Mouse (Mus musculus) neural tube, embryonic 15.5 days (tissue): ENCODE data around the gene Snx5. TPM values are rescaled to one million over a fixed set of nuclear protein-coding genes. Genes with fewer than 3 reads are reported as not detected.
A peak's percentile ranks its signal among the peaks of the same experiment; 100 is the strongest.

Experiments
- ATAC-seq: fragments of 200-750 bp; cut with Nextera tagmentation; 2 replicates; pipeline ENCODE4 v1.8.0; 2017; ENCODE audit warnings: mild to moderate bottlenecking, moderate TSS enrichment, moderate library complexity; ENCODE audit not compliant: low FRiP score
- H3K27ac ChIP-seq: fragments of 300-500 bp; sonication (generic); replicated peaks from 2 replicates; pipeline ENCODE4 v1.5.1; 2015; ENCODE audit warnings: mild to moderate bottlenecking, inconsistent platforms
- H3K27me3 ChIP-seq: fragments of 300-500 bp; sonication (generic); replicated peaks from 2 replicates; pipeline ENCODE4 v1.6.1; 2015; ENCODE audit warnings: inconsistent platforms
- H3K36me3 ChIP-seq: fragments of 300-500 bp; sonication (generic); 2 replicates; pipeline ENCODE4 v1.6.1; 2015; ENCODE audit warnings: inconsistent platforms
- H3K4me1 ChIP-seq: fragments of 300-500 bp; sonication (generic); 2 replicates; pipeline ENCODE4 v1.6.1; 2015; ENCODE audit warnings: inconsistent platforms
- H3K4me2 ChIP-seq: fragments of 300-500 bp; sonication (generic); 2 replicates; pipeline ENCODE4 v1.6.1; 2015; ENCODE audit warnings: inconsistent platforms, mild to moderate bottlenecking, moderate library complexity
- H3K4me3 ChIP-seq: fragments of 300-500 bp; sonication (generic); replicated peaks from 2 replicates; pipeline ENCODE4 v1.5.1; 2015; ENCODE audit warnings: mild to moderate bottlenecking, inconsistent platforms
- H3K9ac ChIP-seq: fragments of 300-500 bp; sonication (generic); replicated peaks from 2 replicates; pipeline ENCODE4 v1.6.1; 2015; ENCODE audit warnings: mild to moderate bottlenecking, inconsistent platforms
- H3K9me3 ChIP-seq: fragments of 300-500 bp; sonication (generic); replicated peaks from 2 replicates; pipeline ENCODE4 v1.6.1; 2016; ENCODE audit warnings: inconsistent platforms
- WGBS: fragments of 180-500 bp; shearing (Covaris S2); methylation state at CpG from one replicate; pipeline ENCODE4 v1.1.7; 2015; ENCODE audit warnings: mixed read lengths; 5-methylcytosine and 5-hydroxymethylcytosine counted together
- polyA plus RNA-seq: library from polyadenylated mRNA; unstranded; fragments of >200 nt; fragmentation: Nextera tagmentation; extraction: Ambion mirVana; gene quantifications from 2 replicates; pipeline ENCODE4 v1.2.1, GENCODE M21; 2015

Snx5 gene
- polyA plus RNA-seq, 1 experiment from 2014 or later, result 74.4 TPM

DNA sequence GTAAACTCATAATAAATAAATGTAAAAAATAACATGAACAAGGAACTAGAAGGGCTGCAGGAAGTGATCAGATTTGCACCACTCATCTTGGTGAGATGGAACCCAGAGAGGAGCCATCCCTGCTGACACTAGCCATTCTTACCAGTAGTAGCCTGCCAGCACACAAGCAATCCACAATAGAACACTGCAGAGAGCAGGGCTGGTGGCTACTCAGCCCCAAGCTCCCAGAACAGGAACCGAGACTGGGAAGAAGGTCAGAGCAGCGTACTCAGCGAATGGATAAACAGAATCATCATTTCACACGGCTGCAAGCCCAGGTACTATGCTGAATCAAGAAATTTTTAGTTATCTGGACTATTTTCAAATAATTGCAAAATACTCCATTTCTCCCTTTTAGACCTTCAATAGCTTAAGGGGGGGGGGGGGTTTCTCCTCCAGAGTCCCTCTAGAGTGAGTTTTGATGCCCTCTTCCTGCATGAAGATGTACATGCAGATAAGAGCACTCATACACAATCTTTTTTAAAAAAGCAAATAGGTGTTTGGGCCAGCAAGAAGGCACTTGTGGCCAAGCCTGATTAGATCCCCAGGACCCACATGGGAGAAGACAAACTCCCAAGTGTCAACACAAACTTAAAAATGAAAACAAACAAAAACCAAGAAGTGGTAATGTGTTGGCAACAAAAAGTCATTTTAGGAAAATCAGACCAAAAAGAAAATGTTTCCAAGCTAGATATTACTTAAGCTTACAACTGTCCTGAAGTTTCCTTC, 4.6 kb downstream of the Snx5 start:
- Histone ChIP-seq H3K4me2 (no peak overlapping the region), H3K27ac (no peak overlapping the region), H3K4me1 (peaks cover 34% of the 10 kb centered on the region), H3K36me3 (no peaks in the 10 kb centered on the region; the same call in 1 of the 2 replicates), H3K4me3 (no peak overlapping the region), H3K27me3 (no peaks in the 10 kb centered on the region), H3K9ac (no peak overlapping the region), H3K9me3 (no peaks in the 10 kb centered on the region)
- WGBS, result 62% methylated on average over 4 of the region's 4 CpGs
- ATAC-seq, result no peak

DNA sequence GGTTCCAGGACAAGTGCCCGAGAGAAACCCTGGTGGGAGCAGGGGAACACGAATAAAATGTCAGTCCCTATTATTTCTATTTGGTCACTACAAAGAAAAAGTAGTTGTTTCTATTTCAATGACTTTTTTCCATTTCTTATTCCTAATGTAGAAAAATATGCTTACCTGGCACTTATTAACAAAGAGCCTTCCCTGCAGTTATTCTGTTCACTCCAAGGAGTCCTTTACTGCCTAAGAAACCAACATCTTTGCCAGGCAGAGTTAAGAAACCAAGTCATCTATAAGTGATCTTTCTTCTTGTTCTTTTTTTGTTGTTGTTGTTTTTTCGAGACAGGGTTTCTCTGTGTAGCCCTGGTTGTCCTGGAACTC, 5.6 kb downstream of the Snx5 start:
- Histone ChIP-seq H3K36me3 (peaks cover 5% of the 10 kb centered on the region; the same call in 1 of the 2 replicates), H3K9me3 (no peaks in the 10 kb centered on the region), H3K4me2 (no peak overlapping the region), H3K4me1 (peaks cover 34% of the 10 kb centered on the region), H3K27me3 (no peaks in the 10 kb centered on the region), H3K27ac (no peak overlapping the region), H3K9ac (no peak overlapping the region), H3K4me3 (no peak overlapping the region)
- 74% methylated on average over 3 of the region's 3 CpGs for WGBS
- ATAC-seq, result no peak

DNA sequence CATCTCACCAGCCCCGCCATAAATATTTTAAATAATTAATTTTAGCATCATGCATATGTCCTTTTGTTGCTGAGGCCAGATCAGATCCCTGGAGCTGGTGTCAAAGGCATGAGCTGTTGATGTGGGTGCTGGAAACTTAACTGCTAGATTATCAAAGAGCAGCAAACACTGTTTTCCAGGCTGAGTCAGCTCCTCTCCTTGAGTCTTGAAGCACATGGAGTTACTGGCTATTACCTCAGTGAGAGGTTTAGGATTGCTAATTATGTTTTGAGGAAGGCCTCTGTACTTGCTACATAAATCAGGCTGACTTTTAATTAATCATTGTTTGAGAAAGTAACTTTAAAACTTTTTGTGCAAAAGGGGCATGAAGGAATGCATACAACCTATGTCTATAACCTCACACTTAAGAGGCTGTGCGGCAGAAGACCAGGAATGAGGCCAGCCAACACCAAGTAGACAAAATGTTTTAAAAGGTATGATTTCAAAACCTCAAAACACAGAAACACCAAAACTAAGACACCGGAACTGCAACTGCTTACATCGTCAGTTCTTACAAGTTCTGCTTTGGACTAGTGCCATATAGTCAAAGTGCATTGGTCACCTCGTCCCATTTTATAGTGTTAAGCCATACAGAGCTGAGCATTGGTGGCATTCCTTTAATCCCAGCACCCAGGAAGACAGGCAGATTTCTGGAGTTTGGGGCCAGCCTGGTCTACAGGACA, 6.1 kb downstream of the Snx5 start:
- Histone ChIP-seq H3K4me1 (peaks cover 33% of the 10 kb centered on the region), H3K27me3 (no peaks in the 10 kb centered on the region), H3K4me3 (no peak overlapping the region), H3K9ac (no peak overlapping the region), H3K4me2 (no peak overlapping the region), H3K36me3 (peaks cover 6% of the 10 kb centered on the region), H3K27ac (no peak overlapping the region), H3K9me3 (no peaks in the 10 kb centered on the region)
- 78% methylated on average over 5 of the region's 5 CpGs for WGBS
- ATAC-seq, result no peak

DNA sequence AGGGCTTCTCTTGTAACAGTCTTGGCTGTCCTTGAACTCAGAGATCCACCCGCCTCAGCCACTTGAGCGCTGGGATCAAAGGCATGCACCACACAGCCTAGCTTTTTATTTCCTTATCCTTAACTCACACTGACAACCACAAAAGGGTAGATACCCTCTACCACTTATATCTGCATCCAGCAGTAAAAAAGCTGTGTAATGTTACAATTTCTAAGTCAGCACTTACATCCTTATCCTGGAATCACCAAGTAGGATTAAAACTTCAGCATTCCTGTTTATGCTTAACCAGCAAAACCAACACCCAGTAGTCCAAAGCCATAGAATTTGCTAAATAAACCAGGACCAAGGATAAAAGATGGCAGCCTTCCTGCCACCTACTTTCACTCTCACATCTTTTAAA, 7.9 kb downstream of the Snx5 start:
- Histone ChIP-seq H3K4me2 (no peak overlapping the region), H3K4me1 (peaks cover 16% of the 10 kb centered on the region), H3K4me3 (no peak overlapping the region), H3K9me3 (no peaks in the 10 kb centered on the region), H3K27me3 (no peaks in the 10 kb centered on the region), H3K9ac (no peak overlapping the region), H3K27ac (no peak overlapping the region), H3K36me3 (peaks cover 24% of the 10 kb centered on the region)
- WGBS, result 85% methylated on average over 2 of the region's 2 CpGs
- no peak for ATAC-seq

DNA sequence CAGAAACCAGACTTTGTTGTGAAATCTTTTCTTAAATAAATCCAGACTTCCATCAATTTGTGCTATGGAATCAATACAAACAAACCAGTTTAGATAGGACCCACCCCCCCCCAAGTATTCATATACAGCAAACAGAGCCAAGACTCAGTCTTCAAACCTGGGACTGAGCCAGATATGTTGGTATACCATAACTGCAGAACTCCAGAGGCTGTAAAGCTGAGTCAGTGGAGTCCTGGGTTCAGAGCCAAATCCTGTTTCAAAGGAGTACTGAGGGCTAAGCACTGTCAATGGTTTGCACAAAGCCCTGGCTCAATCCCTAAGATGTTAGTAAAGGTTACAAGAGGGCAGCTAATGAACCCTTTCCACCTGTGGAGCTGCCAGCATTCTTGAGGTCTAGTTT, 20.6 kb downstream of the Snx5 start:
- H3K4me1 ChIP-seq, result no peaks in the 10 kb centered on the region
- ATAC-seq, result no peak
- H3K9me3 ChIP-seq, result no peaks in the 10 kb centered on the region
- no peak overlapping the region for H3K4me3 ChIP-seq
- H3K36me3 ChIP-seq, result peaks cover 60% of the 10 kb centered on the region
- H3K4me2 ChIP-seq, result no peak overlapping the region
- H3K27ac ChIP-seq, result no peak overlapping the region
- no peak overlapping the region for H3K9ac ChIP-seq
- H3K27me3 ChIP-seq, result no peaks in the 10 kb centered on the region

DNA sequence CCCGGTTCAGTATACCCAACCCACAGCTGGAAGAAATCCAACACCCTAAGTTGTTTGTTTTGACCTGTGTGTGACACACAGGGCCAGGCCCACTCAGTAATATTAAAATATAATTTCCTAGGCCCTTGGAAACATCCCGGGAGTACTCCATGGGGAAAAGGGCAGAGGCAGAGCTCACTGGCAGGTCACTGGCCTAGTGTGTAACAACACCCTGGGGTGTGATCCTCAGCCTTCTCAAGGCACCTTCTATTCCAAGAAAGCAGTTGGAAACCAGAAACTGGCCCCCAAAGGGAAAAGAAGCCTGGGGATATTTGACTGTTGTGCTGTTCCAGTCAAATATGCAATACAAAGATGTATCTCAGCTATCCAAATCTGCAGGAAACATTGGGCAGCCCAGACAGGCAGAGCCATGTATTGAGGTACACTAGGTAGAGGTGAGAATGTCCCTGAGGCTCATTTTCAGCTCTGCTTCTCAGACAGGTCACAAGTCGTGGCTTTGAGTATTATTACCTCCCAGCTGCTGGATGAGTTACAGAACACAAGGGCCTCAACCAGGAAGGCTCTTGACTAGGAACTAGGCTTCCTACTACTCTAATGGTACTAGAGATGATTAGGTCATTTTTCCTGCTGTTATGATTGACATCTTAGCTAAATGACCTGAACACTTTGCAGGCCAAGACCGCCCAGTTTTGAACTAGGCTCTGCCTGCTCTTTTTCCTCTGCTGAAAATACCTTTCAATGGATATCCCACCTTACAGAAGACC, 21.9 kb downstream of the Snx5 start:
- Histone ChIP-seq H3K9ac (no peak overlapping the region), H3K4me1 (no peaks in the 10 kb centered on the region), H3K27me3 (no peaks in the 10 kb centered on the region), H3K4me2 (no peak overlapping the region), H3K36me3 (peaks cover 49% of the 10 kb centered on the region), H3K4me3 (no peak overlapping the region), H3K27ac (no peak overlapping the region), H3K9me3 (no peaks in the 10 kb centered on the region)
- ATAC-seq, result no peak
- 34% methylated on average over 4 of the region's 4 CpGs for WGBS

DNA sequence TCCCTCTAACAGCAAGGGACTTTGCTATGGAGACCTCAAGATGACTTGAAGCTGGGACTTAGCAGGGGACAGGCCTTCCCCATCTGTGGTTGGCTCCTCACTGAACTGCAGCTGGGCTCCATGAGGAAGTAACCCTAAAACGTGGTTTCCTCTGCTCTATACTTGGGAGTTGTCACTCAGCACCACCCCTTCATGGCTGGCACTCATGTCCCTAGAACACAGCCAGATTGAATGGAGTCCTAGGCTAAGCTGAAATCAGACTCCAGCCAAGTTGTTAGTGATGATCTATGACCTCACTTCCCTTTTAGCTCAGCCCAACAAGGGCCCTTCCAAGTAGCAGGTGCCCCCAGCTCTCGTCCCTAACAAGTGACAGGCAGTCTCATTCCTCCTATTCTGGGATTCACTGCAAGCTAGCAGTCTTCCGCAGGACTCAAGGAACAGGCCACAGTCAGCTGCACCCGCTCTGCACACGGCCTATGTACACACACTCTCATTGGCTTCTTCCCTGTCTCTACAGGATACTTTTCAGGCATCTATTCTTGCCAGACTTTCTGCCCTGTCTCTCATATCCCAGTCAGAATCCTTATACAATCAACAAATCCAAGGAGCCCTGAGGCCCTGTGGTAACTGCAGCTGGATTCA, 23.2 kb downstream of the Snx5 start:
- peak; percentile 12; the same call in 1 of the 2 replicates for ATAC-seq

DNA sequence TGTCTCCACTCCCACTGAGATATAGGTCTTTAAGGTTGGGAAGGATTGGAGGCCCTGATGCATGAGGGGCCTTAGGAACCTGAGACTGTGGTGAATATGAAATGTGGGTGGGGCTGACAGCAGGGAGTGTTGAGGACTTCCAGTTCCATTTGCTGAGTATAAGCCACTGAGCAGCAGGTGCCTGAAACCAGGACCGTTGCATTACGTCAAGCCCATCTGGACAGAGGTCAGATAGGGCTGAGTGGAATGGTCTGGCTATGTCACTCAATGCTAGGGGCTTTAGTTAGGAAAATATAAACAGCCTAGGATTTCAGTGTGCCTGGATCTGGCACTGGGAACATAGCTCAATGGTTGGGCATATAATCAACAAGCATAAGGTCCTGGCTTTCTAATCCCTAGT, 24.4 kb downstream of the Snx5 start:
- no peaks in the 10 kb centered on the region for H3K9me3 ChIP-seq
- H3K4me3 ChIP-seq, result no peak overlapping the region
- no peaks in the 10 kb centered on the region for H3K27me3 ChIP-seq
- no peak overlapping the region for H3K4me2 ChIP-seq
- H3K4me1 ChIP-seq, result no peaks in the 10 kb centered on the region
- no peak overlapping the region for H3K9ac ChIP-seq
- no peak for ATAC-seq
- 86% methylated on average over 2 of the region's 2 CpGs for WGBS
- no peak overlapping the region for H3K27ac ChIP-seq
- peaks cover 26% of the 10 kb centered on the region for H3K36me3 ChIP-seq

More for the DNA sequence above, 23.2 kb downstream of the Snx5 start:
- Histone ChIP-seq H3K9me3 (no peaks in the 10 kb centered on the region), H3K4me2 (no peak overlapping the region), H3K4me3 (no peak overlapping the region), H3K4me1 (no peaks in the 10 kb centered on the region), H3K9ac (no peak overlapping the region), H3K27ac (no peak overlapping the region; the same call in 1 of the 2 replicates), H3K27me3 (no peaks in the 10 kb centered on the region), H3K36me3 (peaks cover 36% of the 10 kb centered on the region)
- WGBS, result 44% methylated on average over 5 of the region's 5 CpGs

DNA sequence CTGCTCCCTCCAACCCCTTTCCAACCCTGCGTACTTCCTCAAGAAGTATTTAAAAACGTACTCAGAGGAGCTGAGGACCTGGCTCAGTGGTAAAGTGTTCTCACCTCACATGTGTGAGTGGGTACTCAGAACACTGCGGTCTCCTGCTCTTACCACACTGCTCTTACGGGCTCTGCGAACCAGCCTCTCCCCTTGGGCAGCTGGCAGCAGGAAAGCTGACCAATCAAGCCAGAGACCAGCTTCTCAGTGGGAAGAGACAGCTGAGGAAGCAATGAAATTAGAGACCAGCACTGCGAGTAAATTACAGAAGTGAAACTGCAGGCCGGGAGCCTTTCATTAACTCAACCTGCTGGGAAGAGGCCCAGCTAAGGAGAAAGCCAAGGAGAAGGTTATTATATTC, 25.2 kb downstream of the Snx5 start:
- H3K27me3 ChIP-seq, result no peaks in the 10 kb centered on the region
- no peak overlapping the region; the same call in 1 of the 2 replicates for H3K27ac ChIP-seq
- ATAC-seq, result no peak
- no peak overlapping the region for H3K4me2 ChIP-seq
- no peaks in the 10 kb centered on the region for H3K9me3 ChIP-seq
- no peak overlapping the region for H3K9ac ChIP-seq
- no peaks in the 10 kb centered on the region for H3K4me1 ChIP-seq
- peaks cover 18% of the 10 kb centered on the region for H3K36me3 ChIP-seq
- 59% methylated on average over 7 of the region's 7 CpGs for WGBS
- H3K4me3 ChIP-seq, result no peak overlapping the region

DNA sequence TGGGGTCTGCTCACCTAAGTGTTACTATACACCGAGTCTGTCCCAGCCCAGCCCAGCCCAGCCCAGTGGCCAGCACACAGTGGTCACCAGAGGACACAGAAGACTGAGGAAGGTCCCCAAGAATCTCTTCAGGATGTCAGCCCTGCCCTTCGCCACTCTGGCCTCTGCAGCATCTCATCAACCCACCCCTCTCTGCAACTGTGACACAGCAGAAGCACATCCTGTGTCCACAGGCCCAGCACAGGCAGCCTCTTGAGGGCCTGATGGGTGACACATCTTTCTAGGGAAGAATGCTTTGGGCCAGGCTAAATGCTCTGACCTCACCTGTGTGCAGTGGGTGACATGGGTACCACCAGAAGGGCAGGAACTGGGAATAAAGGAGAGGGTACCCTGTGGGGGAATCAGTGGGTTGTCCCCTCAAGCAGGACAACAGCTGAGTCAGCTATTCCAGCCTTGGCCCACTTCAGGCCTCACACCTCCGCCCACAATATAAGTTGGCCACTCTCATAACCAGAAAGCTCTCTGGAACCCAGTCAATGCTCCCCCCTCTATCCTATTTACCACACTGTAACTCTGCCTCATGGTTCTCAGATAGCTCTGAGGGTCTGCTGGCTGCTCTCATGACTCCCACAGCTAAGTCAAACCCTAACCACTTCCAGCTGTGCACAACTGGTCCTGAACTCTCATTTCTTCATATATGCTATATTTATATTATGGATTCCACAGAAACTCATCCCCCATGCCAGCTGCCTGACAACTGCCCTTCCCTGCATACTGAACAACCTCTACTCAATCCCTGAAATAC, 30.4 kb downstream of the Snx5 start:
- peaks cover 3% of the 10 kb centered on the region; the same call in 1 of the 2 replicates for H3K4me1 ChIP-seq
- no peak overlapping the region for H3K4me2 ChIP-seq
- no peak for ATAC-seq
- 89% methylated on average over 3 of the region's 3 CpGs for WGBS
- no peaks in the 10 kb centered on the region for H3K9me3 ChIP-seq
- H3K36me3 ChIP-seq, result no peaks in the 10 kb centered on the region
- no peaks in the 10 kb centered on the region for H3K27me3 ChIP-seq
- H3K27ac ChIP-seq, result no peak overlapping the region
- no peak overlapping the region for H3K9ac ChIP-seq
- H3K4me3 ChIP-seq, result no peak overlapping the region

DNA sequence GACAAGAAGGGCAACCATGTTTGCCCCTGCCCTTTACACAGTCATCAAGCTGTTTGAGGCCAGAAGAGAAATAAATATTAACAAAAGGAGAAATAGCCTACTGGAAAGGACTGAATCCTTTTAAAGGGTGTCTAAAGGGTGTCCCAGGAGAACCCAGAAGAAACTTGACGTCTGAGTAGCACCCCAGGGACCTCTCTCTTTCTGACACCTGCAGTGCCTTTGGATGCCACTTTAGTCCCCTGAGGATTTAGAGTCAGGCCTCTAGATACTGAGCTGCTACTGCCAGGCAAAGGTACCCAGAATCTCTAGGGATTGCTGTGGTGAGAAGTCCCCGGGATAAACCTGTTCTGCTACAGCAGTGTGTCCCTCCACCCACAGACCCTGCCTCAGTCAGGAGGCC, 31.4 kb downstream of the Snx5 start:
- no peak for ATAC-seq
- no peak overlapping the region for H3K9ac ChIP-seq
- no peaks in the 10 kb centered on the region for H3K27me3 ChIP-seq
- H3K36me3 ChIP-seq, result no peaks in the 10 kb centered on the region
- peaks cover 3% of the 10 kb centered on the region; the same call in 1 of the 2 replicates for H3K4me1 ChIP-seq
- WGBS, result 72% methylated on average over 2 of the region's 2 CpGs
- H3K9me3 ChIP-seq, result no peaks in the 10 kb centered on the region
- H3K4me3 ChIP-seq, result no peak overlapping the region
- no peak overlapping the region for H3K27ac ChIP-seq
- H3K4me2 ChIP-seq, result no peak overlapping the region
